Mouse (Mus musculus): ENCODE results near the gene Dnajb3. TPM values are rescaled to one million over a fixed set of nuclear protein-coding genes. Genes with fewer than 3 reads are reported as not detected.
"Not testable (repeated sequence)": the region's sequence is repeated elsewhere in the genome, so short reads cannot be mapped to it uniquely, and the experiment has no call there.

Gene Dnajb3
- polyA plus RNA-seq, 1 experiment from 2014 or later = not detected

- ATAC-seq = no peak
- no peak for DNase-seq (ENCODE audit: low read depth, low spot score)
- in situ Hi-C loops (cut with MboI; ENCODE audit: low pct_unique_long_range_greater_than_20kb) = no loop called here
- no peak for TF ChIP-seq CTCF (IDR thresholded peaks at IDR 0.05)
- POLR2A ChIA-PET = no interaction called here
- H3K27me3 ChIP-seq = no peaks in the 10 kb centered on the region
- CTCF ChIA-PET = interaction anchor here (1.0 kb wide), 1 partner anchor 10 kb away, joined by 3 read pairs; no protein-coding TSS in a partner anchor
These were observed 18.6 kb upstream of the Dnajb3 start for GRCm38 (mm10) chr1:88224029-88224776.

- DNase-seq (ENCODE audit: low read depth, low spot score) = no peak
- in situ Hi-C loops (cut with MboI; ENCODE audit: low pct_unique_long_range_greater_than_20kb) = no loop called here
- CTCF ChIA-PET = interaction anchor here (1.0 to 2.0 kb wide), 3 partner anchors 10 to 13 kb away, joined by 3 to 10 read pairs (median 3); no protein-coding TSS in a partner anchor
These were observed 18.0 kb upstream of the Dnajb3 start for GRCm38 (mm10) chr1:88223591-88223990.

GRCm38 (mm10) chr1:88223011-88223515, 17.5 kb upstream of the Dnajb3 start:
- CTCF ChIA-PET = interaction anchor here (1.0 to 2.0 kb wide), 6 partner anchors 8 to 28 kb away, joined by 3 to 10 read pairs (median 3); no protein-coding TSS in a partner anchor
- DNase-seq (ENCODE audit: low read depth, low spot score); H3K27me3 ChIP-seq; ATAC-seq; in situ Hi-C loops (cut with MboI; ENCODE audit: low pct_unique_long_range_greater_than_20kb): not testable (repeated sequence)
- POLR2A ChIA-PET = interaction anchor here (1.6 kb wide), 1 partner anchor 14 kb away, joined by 4 read pairs; no protein-coding TSS in a partner anchor

More at GRCm38 (mm10) chr1:88223591-88223990, 18.0 kb upstream of the Dnajb3 start:
- no peak for TF ChIP-seq CTCF (IDR thresholded peaks at IDR 0.05)
- no peaks in the 10 kb centered on the region for H3K27me3 ChIP-seq
- POLR2A ChIA-PET = no interaction called here
- ATAC-seq = no peak

GRCm38 (mm10) chr1:88222216-88222615, 16.6 kb upstream of the Dnajb3 start:
- POLR2A ChIA-PET = interaction anchor here (1.6 kb wide), 1 partner anchor 13 kb away, joined by 4 read pairs; no protein-coding TSS in a partner anchor
- CTCF ChIA-PET = interaction anchor here (1.0 to 2.2 kb wide), 7 partner anchors 9 to 55 kb away, joined by 3 to 10 read pairs (median 3); partner anchors contain the start of genes Hjurp and Trpm8
- DNase-seq (ENCODE audit: low read depth, low spot score) = no peak
- no peak for TF ChIP-seq CTCF (IDR thresholded peaks at IDR 0.05)
- no peaks in the 10 kb centered on the region for H3K27me3 ChIP-seq
- ATAC-seq = no peak
- in situ Hi-C loops (cut with MboI; ENCODE audit: low pct_unique_long_range_greater_than_20kb) = no loop called here

GRCm38 (mm10) chr1:88220336-88220735, 14.8 kb upstream of the Dnajb3 start:
- H3K27me3 ChIP-seq = no peaks in the 10 kb centered on the region
- in situ Hi-C loops (cut with MboI; ENCODE audit: low pct_unique_long_range_greater_than_20kb) = no loop called here
- no peak for TF ChIP-seq CTCF (IDR thresholded peaks at IDR 0.05)
- DNase-seq (ENCODE audit: low read depth, low spot score) (no peak), ATAC-seq (no peak)
- ChIA-PET CTCF (interaction anchor here (2.2 kb wide), 1 partner anchor 57 kb away, joined by 8 read pairs; the partner anchor contains the start of genes Hjurp and Trpm8), POLR2A (no interaction called here)

- POLR2A ChIA-PET = interaction anchor here (0.9 kb wide), 1 partner anchor 15 kb away, joined by 3 read pairs; no protein-coding TSS in a partner anchor
- ATAC-seq (no peak), DNase-seq (ENCODE audit: low read depth, low spot score) (no peak)
- TF ChIP-seq CTCF (IDR thresholded peaks at IDR 0.05) = no peak
- in situ Hi-C loops (cut with MboI; ENCODE audit: low pct_unique_long_range_greater_than_20kb) = no loop called here
- CTCF ChIA-PET = interaction anchor here (1.5 to 2.4 kb wide), 3 partner anchors 10 to 17 kb away, joined by 3 to 5 read pairs (median 3); no protein-coding TSS in a partner anchor
- no peaks in the 10 kb centered on the region for H3K27me3 ChIP-seq
These were observed 13.5 kb upstream of the Dnajb3 start for GRCm38 (mm10) chr1:88219054-88219453.

- ATAC-seq (no peak), DNase-seq (ENCODE audit: low read depth, low spot score) (no peak)
- POLR2A ChIA-PET = no interaction called here
- no peak for TF ChIP-seq CTCF (IDR thresholded peaks at IDR 0.05)
- H3K27me3 ChIP-seq = no peaks in the 10 kb centered on the region
- CTCF ChIA-PET = interaction anchor here (1.5 to 2.4 kb wide), 3 partner anchors 10 to 18 kb away, joined by 3 to 5 read pairs (median 3); no protein-coding TSS in a partner anchor
- in situ Hi-C loops (cut with MboI; ENCODE audit: low pct_unique_long_range_greater_than_20kb) = no loop called here
These were observed 13.0 kb upstream of the Dnajb3 start for GRCm38 (mm10) chr1:88218591-88218990.

- no peaks in the 10 kb centered on the region for H3K27me3 ChIP-seq
- ATAC-seq (no peak), DNase-seq (ENCODE audit: low read depth, low spot score) (no peak)
- in situ Hi-C loops (cut with MboI; ENCODE audit: low pct_unique_long_range_greater_than_20kb) = no loop called here
- TF ChIP-seq CTCF (IDR thresholded peaks at IDR 0.05) = no peak
- ChIA-PET CTCF (interaction anchor here (1.5 to 2.4 kb wide), 2 partner anchors 9 to 15 kb away, joined by 3 to 5 read pairs; no protein-coding TSS in a partner anchor), POLR2A (no interaction called here)
These were observed 12.5 kb upstream of the Dnajb3 start for GRCm38 (mm10) chr1:88218051-88218450.

GRCm38 (mm10) chr1:88217576-88217975, 12.0 kb upstream of the Dnajb3 start:
- in situ Hi-C loops (cut with MboI; ENCODE audit: low pct_unique_long_range_greater_than_20kb) = no loop called here
- no peak for TF ChIP-seq CTCF (IDR thresholded peaks at IDR 0.05)
- no peaks in the 10 kb centered on the region for H3K27me3 ChIP-seq
- ChIA-PET POLR2A (interaction anchor here (0.8 kb wide), 1 partner anchor 27 kb away, joined by 3 read pairs; no protein-coding TSS in a partner anchor), CTCF (interaction anchor here (2.4 kb wide), 1 partner anchor 9 kb away, joined by 5 read pairs; no protein-coding TSS in a partner anchor)
- ATAC-seq (no peak), DNase-seq (ENCODE audit: low read depth, low spot score) (no peak)

- no peak for DNase-seq (ENCODE audit: low read depth, low spot score)
- CTCF ChIA-PET = interaction anchor here (2.4 kb wide), 1 partner anchor 9 kb away, joined by 5 read pairs; no protein-coding TSS in a partner anchor
These were observed 11.6 kb upstream of the Dnajb3 start for GRCm38 (mm10) chr1:88217144-88217543.

More at GRCm38 (mm10) chr1:88217144-88217543, 11.6 kb upstream of the Dnajb3 start:
- peak; percentile 49 for TF ChIP-seq CTCF (IDR thresholded peaks at IDR 0.05)
- no peak for ATAC-seq
- in situ Hi-C loops (cut with MboI; ENCODE audit: low pct_unique_long_range_greater_than_20kb) = no loop called here
- POLR2A ChIA-PET = interaction anchor here (0.8 kb wide), 1 partner anchor 27 kb away, joined by 3 read pairs; no protein-coding TSS in a partner anchor
- no peaks in the 10 kb centered on the region for H3K27me3 ChIP-seq
